Mouse (Mus musculus): Measurements from ENCODE around the gene Neurl3.

- TF ChIP-seq CTCF (IDR thresholded peaks at IDR 0.05; ENCODE audit: low read depth) (no peak), EP300 (optimal IDR thresholded peaks at IDR 0.05) (no peak)
These were observed at the start of gene Neurl3 for GRCm38 (mm10) chr1:36274455-36274854.
